Mouse (Mus musculus) CH12.LX (cell line): Measurements from ENCODE around the gene Ccs. TPM values are rescaled to one million over a fixed set of nuclear protein-coding genes. Genes with fewer than 3 reads are reported as not detected.

ENCODE experiments used
- DNase-seq: peaks from one replicate; pipeline ENCODE4 v3.0.0-alpha.2; 2013; ENCODE audit errors: extremely low read depth
- H3K27ac ChIP-seq: 2 replicates; pipeline ENCODE4 v1.5.1; 2012; ENCODE audit warnings: low read depth, mild to moderate bottlenecking, control low read depth, moderate library complexity; ENCODE audit not compliant: insufficient read depth
- H3K27me3 ChIP-seq: replicated peaks from 2 replicates; pipeline ENCODE3; 2012; ENCODE audit warnings: inconsistent platforms
- H3K36me3 ChIP-seq, 2 experiments: replicated peaks in 1 of 2; 2 replicates each; pipeline versions ENCODE3 to v1.6.1; 2012; ENCODE audit warnings: inconsistent platforms in 1 of 2, low read length in 1 of 2, mild to moderate bottlenecking in 1 of 2, mixed read lengths in 1 of 2, moderate library complexity in 1 of 2; ENCODE audit not compliant: control insufficient read depth in 1 of 2, insufficient read depth in 1 of 2
- H3K4me1 ChIP-seq, 2 experiments: 2 replicates each; pipeline ENCODE4 v1.6.1; 2012; ENCODE audit warnings: inconsistent platforms in 1 of 2, moderate library complexity in 1 of 2; ENCODE audit not compliant: insufficient read depth in 2 of 2, control insufficient read depth in 1 of 2
- H3K4me2 ChIP-seq: 2 replicates; pipeline ENCODE4 v1.6.1; 2012; ENCODE audit warnings: low read depth, mild to moderate bottlenecking, control low read depth; ENCODE audit not compliant: poor library complexity, insufficient read depth, severe bottlenecking
- H3K4me3 ChIP-seq, 3 experiments: fragments of 150-350 bp in 1 of 3; sonication (generic) in 1 of 3; replicated peaks in 1 of 3; 2 replicates each; pipeline versions ENCODE3 to v1.5.1; 2011 to 2012; ENCODE audit warnings: low read depth in 2 of 3, low read length in 2 of 3, mild to moderate bottlenecking in 2 of 3, moderate library complexity in 2 of 3, control low read depth in 1 of 3, improper control_type of control experiment in 1 of 3, inconsistent platforms in 1 of 3, mixed read lengths in 1 of 3; ENCODE audit not compliant: poor library complexity in 1 of 3
- H3K79me2 ChIP-seq: replicated peaks from 2 replicates; pipeline ENCODE4 v1.6.1; 2012; ENCODE audit warnings: mild to moderate bottlenecking, moderate library complexity; ENCODE audit not compliant: control insufficient read depth, poor library complexity, insufficient read depth, severe bottlenecking; ENCODE audit errors: extremely low read depth
- H3K9ac ChIP-seq: 2 replicates; pipeline ENCODE4 v1.6.1; 2012; ENCODE audit warnings: low read depth, mild to moderate bottlenecking, control low read depth, moderate library complexity; ENCODE audit not compliant: insufficient read depth
- H3K9me3 ChIP-seq: replicated peaks from 2 replicates; pipeline ENCODE3; 2012; ENCODE audit warnings: low read length, inconsistent platforms, mixed read lengths
- EP300 ChIP-seq: IDR thresholded peaks from 2 replicates; pipeline ENCODE4 v1.6.1; 2011; ENCODE audit warnings: low read length, improper control_type of control experiment
- ETS1 ChIP-seq: conservative IDR thresholded peaks from 2 replicates; pipeline ENCODE4 v1.6.1; 2012; ENCODE audit warnings: low read depth, mild to moderate bottlenecking, inconsistent platforms, low read length, improper control_type of control experiment, moderate library complexity
- IRF4 ChIP-seq: IDR thresholded peaks from 2 replicates; pipeline ENCODE4 v1.6.1; 2014; ENCODE audit warnings: low read depth, mild to moderate bottlenecking, inconsistent platforms, low read length, improper control_type of control experiment
- JUN ChIP-seq: IDR thresholded peaks from 2 replicates; pipeline ENCODE4 v1.6.1; 2011; ENCODE audit warnings: low read depth, mild to moderate bottlenecking, low read length, improper control_type of control experiment, moderate library complexity; ENCODE audit not compliant: insufficient read depth
- MAFK ChIP-seq: IDR thresholded peaks from 2 replicates; pipeline ENCODE4 v1.6.1; 2011; ENCODE audit warnings: low read length, improper control_type of control experiment; ENCODE audit not compliant: insufficient replicate concordance
- MAX ChIP-seq: IDR thresholded peaks from 2 replicates; pipeline ENCODE4 v1.6.1; 2011; ENCODE audit warnings: low read length, improper control_type of control experiment
- MAZ ChIP-seq: IDR thresholded peaks from 2 replicates; pipeline ENCODE4 v1.6.1; 2012; ENCODE audit warnings: low read depth, mild to moderate bottlenecking, inconsistent platforms, low read length, improper control_type of control experiment, moderate library complexity
- MXI1 ChIP-seq: IDR thresholded peaks from 2 replicates; pipeline ENCODE4 v1.6.1; 2011; ENCODE audit warnings: mild to moderate bottlenecking, low read depth, low read length, improper control_type of control experiment
- POLR2A ChIP-seq: IDR thresholded peaks from 2 replicates; pipeline ENCODE4 v1.6.1; 2011; ENCODE audit warnings: low read depth, mild to moderate bottlenecking, improper control_type of control experiment, low read length
- USF1 ChIP-seq: IDR thresholded peaks from 2 replicates; pipeline ENCODE4 v1.6.1; 2014; ENCODE audit warnings: low read depth, mild to moderate bottlenecking, inconsistent platforms, low read length, improper control_type of control experiment
- ZC3H11A ChIP-seq: IDR thresholded peaks from 2 replicates; pipeline ENCODE4 v1.6.1; 2012; ENCODE audit warnings: low read depth, mild to moderate bottlenecking, inconsistent platforms, low read length, improper control_type of control experiment
- ZMIZ1 ChIP-seq: IDR thresholded peaks from 2 replicates; pipeline ENCODE4 v1.6.1; 2012; ENCODE audit warnings: low read depth, mild to moderate bottlenecking, inconsistent platforms, low read length, improper control_type of control experiment
- dilution Hi-C: fragments of 300-500 bp; cut with MboI; formaldehyde crosslinking; loops from 2 replicates; pipeline ENCODE4 v1.14.3; 2020; ENCODE audit warnings: low sequenced_read_pairs; ENCODE audit not compliant: extremely low pct_unique_long_range_greater_than_20kb, extremely low pct_ligation_motif_present
- in situ Hi-C: fragments of 300-500 bp; cut with MboI; formaldehyde crosslinking; loops from 3 replicates; pipeline ENCODE4 v1.14.3; 2019; ENCODE audit warnings: low sequenced_read_pairs, low pct_ligation_motif_present, low pct_unique_long_range_greater_than_20kb, mixed read lengths
- polyA plus RNA-seq: library from polyadenylated mRNA; unstranded; fragments of >175 nt; gene quantifications from 2 replicates; pipeline ENCODE4 v1.2.1, GENCODE M21; 2012; ENCODE audit warnings: low read depth; ENCODE audit not compliant: insufficient read length
- total RNA-seq, 2 experiments: library from RNA; depleted of rRNA; stranded (reverse); fragments of 300-350 nt in 1 of 2; fragments of >200 nt in 1 of 2; gene quantifications; 2 replicates each; pipeline ENCODE4 v1.2.3; 2012 to 2014

The Ccs gene
- total and polyA plus RNA-seq, 3 experiments: 25.6 to 42.1 (median 32.0) TPM

- peaks cover 92% of the 10 kb centered on the region for H3K79me2 ChIP-seq
- no peak for DNase-seq
- TF ChIP-seq MAX: no peak
- no peak for TF ChIP-seq POLR2A
- no peak for TF ChIP-seq EP300
- TF ChIP-seq JUN: no peak
- TF ChIP-seq MAZ: no peak
- TF ChIP-seq USF1: no peak
- no peak for TF ChIP-seq MAFK
- TF ChIP-seq ZC3H11A: no peak
- in situ Hi-C loops: no loop called here
- peaks cover 70 to 96% of the 10 kb centered on the region in 2 experiments for H3K36me3 ChIP-seq
- no peaks in the 10 kb centered on the region for H3K9me3 ChIP-seq
- peaks cover 10 to 40% of the 10 kb centered on the region in 2 experiments for H3K4me1 ChIP-seq
- dilution Hi-C loops: no loop called here
- H3K9ac ChIP-seq: no peak overlapping the region
- H3K27ac ChIP-seq: no peak overlapping the region
- no peak overlapping the region for H3K4me2 ChIP-seq
- no peak overlapping the region for H3K4me3 ChIP-seq
- no peaks in the 10 kb centered on the region for H3K27me3 ChIP-seq
Observed at GRCm38 (mm10) chr19:4785206-4785605, 53.9 kb downstream of the Ccs start.

DNA sequence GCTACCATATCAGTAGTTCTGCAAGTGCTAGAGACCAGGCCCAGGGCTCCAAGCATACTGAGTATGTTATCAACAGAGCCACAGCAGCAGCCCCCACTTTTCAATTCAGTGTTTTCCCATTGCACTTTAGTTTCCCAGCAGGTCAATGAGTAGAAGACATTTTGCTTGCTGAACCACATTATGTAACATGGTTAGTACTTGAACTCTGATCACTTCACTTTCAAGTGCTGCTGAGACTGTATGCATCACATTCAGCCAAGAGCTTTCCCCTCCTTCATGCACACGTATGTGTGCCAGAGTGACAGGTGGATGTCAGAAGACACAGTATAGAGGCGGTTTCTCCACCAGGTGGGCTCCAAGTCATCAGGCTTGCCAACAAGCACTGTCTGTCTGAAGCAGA, 56.2 kb downstream of the Ccs start:
- TF ChIP-seq ETS1 (no peak), JUN (no peak), MXI1 (no peak), IRF4 (no peak), ZMIZ1 (no peak)
- no peak overlapping the region for H3K4me2 ChIP-seq
- in situ Hi-C loops (no loop called here), dilution Hi-C loops (no loop called here)
- no peaks in the 10 kb centered on the region for H3K9me3 ChIP-seq
- H3K27me3 ChIP-seq: no peaks in the 10 kb centered on the region
- H3K79me2 ChIP-seq: peaks cover 88% of the 10 kb centered on the region
- H3K36me3 ChIP-seq: peaks cover 61 to 96% of the 10 kb centered on the region in 2 experiments
- H3K4me1 ChIP-seq: peaks cover 7 to 23% of the 10 kb centered on the region in 2 experiments
- DNase-seq: no peak
- no peak overlapping the region for H3K27ac ChIP-seq
- H3K4me3 ChIP-seq: no peak overlapping the region
- H3K9ac ChIP-seq: no peak overlapping the region

Other genes starting within 250 kb of the Ccs start
Only the 20 nearest of the 25 such genes appear.
- gene Gm960, start 140.7 kb downstream of the Ccs start, total RNA-seq (2012; rRNA removed): 0.38 and 0.67 TPM in 2 replicates
- gene Gm960, start 140.7 kb downstream of the Ccs start, total RNA-seq (2014; rRNA removed): not detected in 2 replicates
- gene Gm960, start 140.7 kb downstream of the Ccs start, polyA plus RNA-seq: not detected in 2 replicates
- 2.3 and 2.7 TPM in 2 replicates for gene Sptbn2, start 128.2 kb downstream of the Ccs start, total RNA-seq (2012; rRNA removed)
- gene Sptbn2, start 128.2 kb downstream of the Ccs start, total RNA-seq (2014; rRNA removed): 0.08 and 0.15 TPM in 2 replicates
- 0.24 and 0.72 TPM in 2 replicates for gene Sptbn2, start 128.2 kb downstream of the Ccs start, polyA plus RNA-seq
- gene Rbm4b, start 82.8 kb downstream of the Ccs start, total RNA-seq (2012; rRNA removed): 7.0 and 8.4 TPM in 2 replicates
- 11.1 and 11.4 TPM in 2 replicates for gene Rbm4b, start 82.8 kb downstream of the Ccs start, total RNA-seq (2014; rRNA removed)
- 10.6 and 13.8 TPM in 2 replicates for gene Rbm4b, start 82.8 kb downstream of the Ccs start, polyA plus RNA-seq
- 73.2 and 77.0 TPM in 2 replicates for gene Rbm4, start 45.4 kb downstream of the Ccs start, total RNA-seq (2012; rRNA removed)
- 63.0 and 68.3 TPM in 2 replicates for gene Rbm4, start 45.4 kb downstream of the Ccs start, total RNA-seq (2014; rRNA removed)
- 47.3 and 55.7 TPM in 2 replicates for gene Rbm4, start 45.4 kb downstream of the Ccs start, polyA plus RNA-seq
- gene Gm21992, start 27.7 kb downstream of the Ccs start, total RNA-seq (2012; rRNA removed): 15.2 and 17.0 TPM in 2 replicates
- gene Gm21992, start 27.7 kb downstream of the Ccs start, total RNA-seq (2014; rRNA removed): 3.9 and 5.5 TPM in 2 replicates
- 37.5 and 44.3 TPM in 2 replicates for gene Gm21992, start 27.7 kb downstream of the Ccs start, polyA plus RNA-seq
- 39.0 and 47.1 TPM in 2 replicates for gene Rbm14, start 27.7 kb downstream of the Ccs start, total RNA-seq (2012; rRNA removed)
- 18.2 and 19.1 TPM in 2 replicates for gene Rbm14, start 27.7 kb downstream of the Ccs start, total RNA-seq (2014; rRNA removed)
- 51.8 and 59.1 TPM in 2 replicates for gene Rbm14, start 27.7 kb downstream of the Ccs start, polyA plus RNA-seq
- not detected in 2 replicates for gene Ccdc87, start within 50 bp of the Ccs start, total RNA-seq (2012; rRNA removed)
- not detected in 2 replicates for gene Ccdc87, start within 50 bp of the Ccs start, total RNA-seq (2014; rRNA removed)
- not detected in 2 replicates for gene Ccdc87, start within 50 bp of the Ccs start, polyA plus RNA-seq
- not detected in 2 replicates for gene Ctsf, start 15.8 kb upstream of the Ccs start, total RNA-seq (2012; rRNA removed)
- not detected in 2 replicates for gene Ctsf, start 15.8 kb upstream of the Ccs start, total RNA-seq (2014; rRNA removed)
- gene Ctsf, start 15.8 kb upstream of the Ccs start, polyA plus RNA-seq: not detected in 2 replicates
- gene Actn3, start 38.6 kb upstream of the Ccs start, total RNA-seq (2012; rRNA removed): 0.34 and 0.67 TPM in 2 replicates
- 0.32 TPM in 1 of 2 replicates, not detected in the other for gene Actn3, start 38.6 kb upstream of the Ccs start, total RNA-seq (2014; rRNA removed)
- gene Actn3, start 38.6 kb upstream of the Ccs start, polyA plus RNA-seq: 0.37 and 0.41 TPM in 2 replicates
- 8.0 and 8.4 TPM in 2 replicates for gene Zdhhc24, start 39.3 kb upstream of the Ccs start, total RNA-seq (2012; rRNA removed)
- gene Zdhhc24, start 39.3 kb upstream of the Ccs start, total RNA-seq (2014; rRNA removed): 4.5 and 5.0 TPM in 2 replicates
- gene Zdhhc24, start 39.3 kb upstream of the Ccs start, polyA plus RNA-seq: 4.7 and 5.0 TPM in 2 replicates
- 2.7 and 3.0 TPM in 2 replicates for gene Bbs1, start 67.3 kb upstream of the Ccs start, total RNA-seq (2012; rRNA removed)
- gene Bbs1, start 67.3 kb upstream of the Ccs start, total RNA-seq (2014; rRNA removed): 2.0 and 3.1 TPM in 2 replicates
- 2.1 and 2.8 TPM in 2 replicates for gene Bbs1, start 67.3 kb upstream of the Ccs start, polyA plus RNA-seq
- gene Dpp3, start 89.0 kb upstream of the Ccs start, total RNA-seq (2012; rRNA removed): 89.7 and 109 TPM in 2 replicates
- gene Dpp3, start 89.0 kb upstream of the Ccs start, total RNA-seq (2014; rRNA removed): 74.0 and 79.6 TPM in 2 replicates
- gene Dpp3, start 89.0 kb upstream of the Ccs start, polyA plus RNA-seq: 97.3 and 100.0 TPM in 2 replicates
- gene Peli3, start 103.8 kb upstream of the Ccs start, total RNA-seq (2012; rRNA removed): 0.42 TPM in 1 of 2 replicates, not detected in the other
- 0.07 TPM in 1 of 2 replicates, not detected in the other for gene Peli3, start 103.8 kb upstream of the Ccs start, total RNA-seq (2014; rRNA removed)
- gene Peli3, start 103.8 kb upstream of the Ccs start, polyA plus RNA-seq: not detected in 2 replicates
- gene Mrpl11, start 122.8 kb upstream of the Ccs start, total RNA-seq (2012; rRNA removed): 74.0 and 100 TPM in 2 replicates
- 160 and 171 TPM in 2 replicates for gene Mrpl11, start 122.8 kb upstream of the Ccs start, total RNA-seq (2014; rRNA removed)
- 101 and 102 TPM in 2 replicates for gene Mrpl11, start 122.8 kb upstream of the Ccs start, polyA plus RNA-seq
- not detected in 2 replicates for gene Npas4, start 151.0 kb upstream of the Ccs start, total RNA-seq (2012; rRNA removed)
- not detected in 2 replicates for gene Npas4, start 151.0 kb upstream of the Ccs start, total RNA-seq (2014; rRNA removed)
- not detected in 2 replicates for gene Npas4, start 151.0 kb upstream of the Ccs start, polyA plus RNA-seq
- 4.2 and 6.7 TPM in 2 replicates for gene Slc29a2, start 184.5 kb upstream of the Ccs start, total RNA-seq (2012; rRNA removed)
- 0.96 and 2.1 TPM in 2 replicates for gene Slc29a2, start 184.5 kb upstream of the Ccs start, total RNA-seq (2014; rRNA removed)
- gene Slc29a2, start 184.5 kb upstream of the Ccs start, polyA plus RNA-seq: 5.6 and 6.6 TPM in 2 replicates
- 9.8 and 12.1 TPM in 2 replicates for gene B4gat1, start 199.5 kb upstream of the Ccs start, total RNA-seq (2012; rRNA removed)
- 6.9 and 7.7 TPM in 2 replicates for gene B4gat1, start 199.5 kb upstream of the Ccs start, total RNA-seq (2014; rRNA removed)
- 5.2 and 5.6 TPM in 2 replicates for gene B4gat1, start 199.5 kb upstream of the Ccs start, polyA plus RNA-seq
- 1.3 and 2.1 TPM in 2 replicates for gene AC124502.3, start 199.6 kb upstream of the Ccs start, total RNA-seq (2012; rRNA removed)
- 0.15 and 0.22 TPM in 2 replicates for gene AC124502.3, start 199.6 kb upstream of the Ccs start, total RNA-seq (2014; rRNA removed)
- gene AC124502.3, start 199.6 kb upstream of the Ccs start, polyA plus RNA-seq: 0.29 TPM in 1 of 2 replicates, not detected in the other
- 22.8 and 24.6 TPM in 2 replicates for gene Brms1, start 202.0 kb upstream of the Ccs start, total RNA-seq (2012; rRNA removed)
- 30.0 and 36.3 TPM in 2 replicates for gene Brms1, start 202.0 kb upstream of the Ccs start, total RNA-seq (2014; rRNA removed)
- 50.9 and 63.7 TPM in 2 replicates for gene Brms1, start 202.0 kb upstream of the Ccs start, polyA plus RNA-seq
- gene Rin1, start 211.1 kb upstream of the Ccs start, total RNA-seq (2012; rRNA removed): 0.47 and 0.92 TPM in 2 replicates
- 0.13 and 0.30 TPM in 2 replicates for gene Rin1, start 211.1 kb upstream of the Ccs start, total RNA-seq (2014; rRNA removed)
- gene Rin1, start 211.1 kb upstream of the Ccs start, polyA plus RNA-seq: 0.74 and 0.89 TPM in 2 replicates